Comparison of ENCODE assay signal across 24 mouse cellular contexts in genomic region chr8:92194065-92194464, GRCm38 (mm10).
A peak's percentile ranks its signal among the peaks of the same experiment; 100 is the strongest.
DNase-seq lines count a peak whose midpoint lies in the region; ATAC-seq and TF ChIP-seq lines count a peak whose summit lies in the region.
"Had no signal": no experiment of that assay in that cellular context is flagged by ENCODE, and none has a peak within 500 bp of the region (broad histone marks: within the 10 kb centered on the region; RNA-seq: fewer than 3 reads in every experiment).

No protein-coding gene starts in this region.

- H3K4me2 ChIP-seq in midbrain, embryonic 14.5 days (ENCODE audit: low read length) = no peak overlapping the region
- no peak overlapping the region for H3K4me2 ChIP-seq in midbrain, embryonic 16.5 days (ENCODE audit: low read length)
- H3K4me2 ChIP-seq in embryonic facial prominence, embryonic 15.5 days (replicated peaks) = peak overlapping the region; percentile 29
- no peak overlapping the region; the same call in 1 of the 2 replicates for H3K4me2 ChIP-seq in limb, embryonic 14.5 days (replicated peaks; ENCODE audit: low read depth, low read length, severe bottlenecking)
- H3K4me2 ChIP-seq: forebrain, embryonic 12.5 days; heart, embryonic 12.5 days; hindbrain, embryonic 12.5 days; kidney, embryonic 15.5 days; midbrain, embryonic 11.5 days; neural tube, embryonic 12.5 days had no signal

- H3K4me3 ChIP-seq in midbrain, embryonic 14.5 days (replicated peaks; ENCODE audit: low read depth, low read length) = no peak overlapping the region
- no peak overlapping the region for H3K4me3 ChIP-seq in midbrain, embryonic 16.5 days (ENCODE audit: low read depth, low read length)
- H3K4me3 ChIP-seq in embryonic facial prominence, embryonic 15.5 days (replicated peaks) = no peak overlapping the region
- no peak overlapping the region for H3K4me3 ChIP-seq in limb, embryonic 14.5 days (replicated peaks; ENCODE audit: low read length)
- H3K4me3 ChIP-seq: forebrain, embryonic 12.5 days; heart, embryonic 12.5 days; hindbrain, embryonic 12.5 days; kidney, embryonic 15.5 days; neural tube, embryonic 12.5 days had no signal

- peak; percentile 33 for DNase-seq in embryo, embryonic 11 days
- DNase-seq in embryo, embryonic 9.5 days (ENCODE audit: extremely low spot score) = no peak
- peak; percentile 53 for DNase-seq in midbrain, embryonic 14.5 days
- DNase-seq in limb, embryonic 14.5 days (ENCODE audit: low spot score) = peak; percentile 30
- no peak for DNase-seq in cerebellum, adult 11 months
- DNase-seq in cerebellum, adult 9-11 months = no peak
- DNase-seq: adrenal gland, postnatal 10 days; cerebellum, adult 9-10 months; gastrocnemius, postnatal 10 days; heart, adult 11 months; heart, postnatal 10 days; kidney, adult 11 months; right cerebral cortex, postnatal 14 days had no signal

- H3K27ac ChIP-seq in midbrain, embryonic 14.5 days (replicated peaks; ENCODE audit: low read depth, low read length) = no peak overlapping the region
- no peak overlapping the region for H3K27ac ChIP-seq in midbrain, embryonic 16.5 days (ENCODE audit: low read length)
- no peak overlapping the region for H3K27ac ChIP-seq in embryonic facial prominence, embryonic 15.5 days (replicated peaks)
- H3K27ac ChIP-seq in limb, embryonic 14.5 days (replicated peaks; ENCODE audit: low read depth, low read length) = no peak overlapping the region
- H3K27ac ChIP-seq: forebrain, embryonic 12.5 days; hindbrain, embryonic 12.5 days; kidney, embryonic 15.5 days; macrophage; neural tube, embryonic 12.5 days; stomach, postnatal 0 days had no signal

- no peaks in the 10 kb centered on the region for H3K4me1 ChIP-seq in midbrain, embryonic 14.5 days (ENCODE audit: control insufficient read depth, insufficient read depth, low read length)
- no peaks in the 10 kb centered on the region; the same call in 1 of the 2 replicates for H3K4me1 ChIP-seq in midbrain, embryonic 16.5 days (ENCODE audit: control insufficient read depth, insufficient read depth, low read length)
- peaks cover 12% of the 10 kb centered on the region for H3K4me1 ChIP-seq in embryonic facial prominence, embryonic 15.5 days
- 0 out of 2 replicates have a peak, but pooled peaks cover 8% of the 10 kb centered on the region for H3K4me1 ChIP-seq in limb, embryonic 14.5 days (ENCODE audit: control insufficient read depth, insufficient read depth, low read length)
- H3K4me1 ChIP-seq: forebrain, embryonic 12.5 days; heart, embryonic 12.5 days; hindbrain, embryonic 12.5 days; kidney, embryonic 15.5 days; neural tube, embryonic 12.5 days had no signal

- ATAC-seq in midbrain, embryonic 14.5 days (ENCODE audit: low FRiP score, low TSS enrichment) = no peak
- ATAC-seq in midbrain, embryonic 16.5 days = no peak
- no peak for ATAC-seq in embryonic facial prominence, embryonic 15.5 days (ENCODE audit: insufficient number of reproducible peaks, low FRiP score, low TSS enrichment, low read depth)
- ATAC-seq in limb, embryonic 14.5 days (ENCODE audit: low FRiP score, low read depth) = peak; percentile 53
- ATAC-seq: lung, postnatal 0 days had no signal

- no peaks in the 10 kb centered on the region for H3K36me3 ChIP-seq in midbrain, embryonic 14.5 days (ENCODE audit: control insufficient read depth, insufficient read depth, low read length)
- no peaks in the 10 kb centered on the region for H3K36me3 ChIP-seq in midbrain, embryonic 16.5 days (ENCODE audit: control insufficient read depth, insufficient read depth, low read length)
- H3K36me3 ChIP-seq in embryonic facial prominence, embryonic 15.5 days = no peaks in the 10 kb centered on the region
- H3K36me3 ChIP-seq in limb, embryonic 14.5 days (ENCODE audit: control insufficient read depth, insufficient read depth, low read length) = no peaks in the 10 kb centered on the region
- H3K36me3 ChIP-seq: forebrain, embryonic 12.5 days; heart, embryonic 12.5 days; hindbrain, embryonic 12.5 days; kidney, embryonic 15.5 days; neural tube, embryonic 12.5 days had no signal

- no peak for TF ChIP-seq POLR2A in limb, embryonic 14.5 days (IDR thresholded peaks at IDR 0.05; ENCODE audit: borderline replicate concordance, extremely low read depth, insufficient read depth, insufficient read length)

- no peak overlapping the region for H3K9ac ChIP-seq in midbrain, embryonic 14.5 days (replicated peaks; ENCODE audit: low read length)
- no peak overlapping the region for H3K9ac ChIP-seq in midbrain, embryonic 16.5 days (ENCODE audit: low read depth, low read length)
- H3K9ac ChIP-seq in embryonic facial prominence, embryonic 15.5 days = no peak overlapping the region
- no peak overlapping the region for H3K9ac ChIP-seq in limb, embryonic 14.5 days (ENCODE audit: low read depth, low read length, severe bottlenecking)
- H3K9ac ChIP-seq: forebrain, embryonic 12.5 days; heart, embryonic 12.5 days; hindbrain, embryonic 12.5 days; kidney, embryonic 15.5 days; neural tube, embryonic 12.5 days had no signal

- no peaks in the 10 kb centered on the region for H3K27me3 ChIP-seq in midbrain, embryonic 14.5 days (ENCODE audit: control insufficient read depth, insufficient read depth, low read length)
- no peaks in the 10 kb centered on the region for H3K27me3 ChIP-seq in midbrain, embryonic 16.5 days (ENCODE audit: control insufficient read depth, insufficient read depth, low read depth, low read length)
- no peaks in the 10 kb centered on the region for H3K27me3 ChIP-seq in embryonic facial prominence, embryonic 15.5 days
- H3K27me3 ChIP-seq in limb, embryonic 14.5 days (ENCODE audit: control insufficient read depth, insufficient read depth, low read length) = no peaks in the 10 kb centered on the region; the same call in 1 of the 2 replicates
- H3K27me3 ChIP-seq: heart, embryonic 12.5 days; hindbrain, embryonic 12.5 days; kidney, embryonic 15.5 days; neural tube, embryonic 12.5 days had no signal

- no peaks in the 10 kb centered on the region for H3K9me3 ChIP-seq in midbrain, embryonic 14.5 days (ENCODE audit: control insufficient read depth, low read length)
- no peaks in the 10 kb centered on the region for H3K9me3 ChIP-seq in midbrain, embryonic 16.5 days (replicated peaks; ENCODE audit: control insufficient read depth, low read length, poor library complexity, severe bottlenecking)
- no peaks in the 10 kb centered on the region for H3K9me3 ChIP-seq in embryonic facial prominence, embryonic 15.5 days (replicated peaks)
- no peaks in the 10 kb centered on the region for H3K9me3 ChIP-seq in limb, embryonic 14.5 days (ENCODE audit: control insufficient read depth, low read length)
- H3K9me3 ChIP-seq: forebrain, embryonic 12.5 days; heart, embryonic 12.5 days; hindbrain, embryonic 12.5 days; kidney, embryonic 15.5 days; neural tube, embryonic 12.5 days had no signal

- 51% methylated on average over 14 of the region's 14 CpGs for WGBS in midbrain, embryonic 14.5 days
- WGBS in midbrain, embryonic 16.5 days = 35% methylated on average over 14 of the region's 14 CpGs
- WGBS in embryonic facial prominence, embryonic 15.5 days = 19% methylated on average over 14 of the region's 14 CpGs
- 15% methylated on average over 14 of the region's 14 CpGs for WGBS in limb, embryonic 14.5 days

Comparison
In these comparisons a context has a peak if more than half of its experiments do, and no peak if none do; other contexts are left out.
1. DNase-seq: peak in embryo, embryonic 11 days (single experiment), midbrain, embryonic 14.5 days (single experiment) and limb, embryonic 14.5 days (single experiment); none in embryo, embryonic 9.5 days (single experiment), cerebellum, adult 11 months (single experiment) and cerebellum, adult 9-11 months (single experiment).